8 mouse cellular contexts compared by ENCODE assay signal in the genomic region with DNA sequence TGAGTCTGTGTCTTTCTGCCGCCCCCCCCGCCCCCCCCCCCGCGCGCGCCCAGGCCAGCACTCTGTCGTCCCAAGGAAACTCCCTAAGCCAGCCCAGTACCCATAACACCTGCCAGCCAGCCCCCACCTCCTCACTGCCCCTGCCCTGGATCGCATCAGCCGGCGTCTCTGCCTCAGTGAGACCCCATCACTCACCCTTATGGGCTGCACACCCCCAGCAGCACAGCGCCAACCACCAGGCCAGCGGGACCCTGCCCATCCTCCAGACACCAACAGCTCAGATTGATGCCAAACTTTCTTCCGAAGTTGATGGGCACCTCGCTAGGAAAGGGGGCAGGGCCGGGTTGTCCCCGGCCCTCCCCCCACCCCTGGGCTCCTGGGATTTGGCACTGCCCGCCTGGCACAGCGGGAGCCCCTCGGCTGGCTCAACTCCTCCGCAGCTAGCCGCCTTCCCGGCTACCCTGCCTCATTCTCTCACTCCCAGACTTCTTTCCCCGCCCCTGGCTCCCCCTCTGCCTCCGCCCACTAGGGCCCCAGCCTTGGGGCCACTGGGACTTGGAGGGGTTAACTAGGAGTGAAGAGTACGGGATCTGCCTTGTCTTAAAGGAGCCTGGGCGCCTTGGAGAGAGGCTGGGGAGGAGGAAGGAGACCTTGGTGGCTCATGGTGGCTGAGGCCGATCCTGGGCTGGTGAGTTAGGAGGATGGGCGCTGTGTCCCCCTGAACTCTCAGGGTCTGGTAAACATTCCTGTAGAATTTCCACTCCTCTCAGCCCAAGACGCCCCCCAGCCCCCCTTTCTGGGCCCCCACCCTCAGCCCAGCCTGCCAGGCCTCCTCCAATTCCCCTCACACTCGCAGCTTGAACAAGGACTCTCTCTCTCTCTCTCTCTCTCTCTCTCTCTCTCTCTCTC. TPM values are rescaled to one million over a fixed set of nuclear protein-coding genes. Genes with fewer than 3 reads are reported as not detected.
DNase-seq lines count a peak whose midpoint lies in the region; ATAC-seq lines count a peak whose summit lies in the region.

A gene (minus strand): TSS at position 486 of the 909 bp plus-strand sequence.

- peaks cover 32% of the 10 kb centered on the region for H3K4me1 ChIP-seq in embryonic facial prominence, embryonic 13.5 days
- H3K4me1 ChIP-seq in intestine, embryonic 16.5 days (ENCODE audit: control insufficient read depth, insufficient read depth, low read length), result peaks cover 32% of the 10 kb centered on the region
- peaks cover 38% of the 10 kb centered on the region for H3K4me1 ChIP-seq in limb, embryonic 10.5 days
- peaks cover 29% of the 10 kb centered on the region for H3K4me1 ChIP-seq in midbrain, embryonic 10.5 days
- H3K4me1 ChIP-seq in stomach, embryonic 14.5 days (ENCODE audit: control insufficient read depth, insufficient read depth, low read length), result peaks cover 10% of the 10 kb centered on the region

- peaks cover 21% of the 10 kb centered on the region for H3K36me3 ChIP-seq in embryonic facial prominence, embryonic 13.5 days
- H3K36me3 ChIP-seq in intestine, embryonic 16.5 days (ENCODE audit: control insufficient read depth, insufficient read depth, low read length), result no peaks in the 10 kb centered on the region
- H3K36me3 ChIP-seq in limb, embryonic 10.5 days, result no peaks in the 10 kb centered on the region
- no peaks in the 10 kb centered on the region for H3K36me3 ChIP-seq in midbrain, embryonic 10.5 days
- H3K36me3 ChIP-seq in stomach, embryonic 14.5 days (ENCODE audit: control insufficient read depth, insufficient read depth, low read length), result peaks cover 3% of the 10 kb centered on the region; the same call in 1 of the 2 replicates

- peak within 1 kb of the TSS; percentile 84 for H3K4me2 ChIP-seq in embryonic facial prominence, embryonic 13.5 days
- H3K4me2 ChIP-seq in intestine, embryonic 16.5 days (ENCODE audit: low read depth, low read length), result peak within 1 kb of the TSS; percentile 68
- H3K4me2 ChIP-seq in stomach, embryonic 14.5 days (replicated peaks; ENCODE audit: low read depth, low read length), result peak within 1 kb of the TSS; percentile 69

- ATAC-seq in embryonic facial prominence, embryonic 13.5 days (ENCODE audit: insufficient number of reproducible peaks, insufficient read depth, low FRiP score, low TSS enrichment, low read depth), result peak; percentile 85
- ATAC-seq in intestine, embryonic 16.5 days, result peak; percentile 93
- peak; percentile 92 for ATAC-seq in stomach, embryonic 14.5 days (ENCODE audit: insufficient number of reproducible peaks, insufficient read depth, low FRiP score, low read depth)

- peak within 1 kb of the TSS; percentile 81 for H3K9ac ChIP-seq in embryonic facial prominence, embryonic 13.5 days
- H3K9ac ChIP-seq in intestine, embryonic 16.5 days (ENCODE audit: low read depth, low read length), result peak within 1 kb of the TSS; percentile 70
- peak within 1 kb of the TSS; percentile 48 for H3K9ac ChIP-seq in stomach, embryonic 14.5 days (replicated peaks; ENCODE audit: low read depth, low read length)

- no peaks in the 10 kb centered on the region for H3K9me3 ChIP-seq in embryonic facial prominence, embryonic 13.5 days
- H3K9me3 ChIP-seq in intestine, embryonic 16.5 days (ENCODE audit: control insufficient read depth, low read length), result no peaks in the 10 kb centered on the region
- H3K9me3 ChIP-seq in limb, embryonic 10.5 days (replicated peaks), result no peaks in the 10 kb centered on the region
- no peaks in the 10 kb centered on the region for H3K9me3 ChIP-seq in midbrain, embryonic 10.5 days (replicated peaks)
- H3K9me3 ChIP-seq in stomach, embryonic 14.5 days (ENCODE audit: control insufficient read depth, low read depth, low read length), result no peaks in the 10 kb centered on the region

- no peaks in the 10 kb centered on the region for H3K27me3 ChIP-seq in embryonic facial prominence, embryonic 13.5 days
- no peaks in the 10 kb centered on the region for H3K27me3 ChIP-seq in intestine, embryonic 16.5 days (replicated peaks; ENCODE audit: control insufficient read depth, insufficient read depth, low read length)
- H3K27me3 ChIP-seq in limb, embryonic 10.5 days (ENCODE audit: low read depth, poor library complexity, severe bottlenecking), result peaks cover 7% of the 10 kb centered on the region; the same call in 1 of the 2 replicates
- H3K27me3 ChIP-seq in midbrain, embryonic 10.5 days (ENCODE audit: low read depth, poor library complexity, severe bottlenecking), result peaks cover 12% of the 10 kb centered on the region
- H3K27me3 ChIP-seq in stomach, embryonic 14.5 days (ENCODE audit: control insufficient read depth, insufficient read depth, low read length), result no peaks in the 10 kb centered on the region

- DNase-seq in thymus, postnatal 0 days (ENCODE audit: low spot score), result no peak
- DNase-seq in thymus, postnatal 4 days, result no peak
- peak; percentile 99 for DNase-seq in heart, adult 11 months
- DNase-seq in limb, embryonic 10.5 days (ENCODE audit: low spot score), result peak; percentile 82
- peak; percentile 78 for DNase-seq in midbrain, embryonic 10.5 days (ENCODE audit: low spot score)

- peak within 1 kb of the TSS; percentile 90 for H3K27ac ChIP-seq in embryonic facial prominence, embryonic 13.5 days
- peak within 1 kb of the TSS; percentile 81 for H3K27ac ChIP-seq in intestine, embryonic 16.5 days (ENCODE audit: low read length)
- peak within 1 kb of the TSS; percentile 83 for H3K27ac ChIP-seq in limb, embryonic 10.5 days
- peak within 1 kb of the TSS; percentile 86 for H3K27ac ChIP-seq in midbrain, embryonic 10.5 days (replicated peaks)
- H3K27ac ChIP-seq in stomach, embryonic 14.5 days (ENCODE audit: low read length), result peak within 1 kb of the TSS; percentile 84

- WGBS in embryonic facial prominence, embryonic 13.5 days, result 1% methylated on average over 29 of the region's 30 CpGs
- under 1% methylated on average over 28 of the region's 30 CpGs for WGBS in intestine, embryonic 16.5 days
- WGBS in limb, embryonic 10.5 days, result 2% methylated on average over 29 of the region's 30 CpGs
- WGBS in midbrain, embryonic 10.5 days, result under 1% methylated on average over 29 of the region's 30 CpGs
- under 1% methylated on average over 27 of the region's 30 CpGs for WGBS in stomach, embryonic 14.5 days

- peak within 1 kb of the TSS; percentile 69 for H3K4me3 ChIP-seq in embryonic facial prominence, embryonic 13.5 days
- peak within 1 kb of the TSS; percentile 69 for H3K4me3 ChIP-seq in intestine, embryonic 16.5 days (ENCODE audit: low read length)
- peak within 1 kb of the TSS; percentile 68 for H3K4me3 ChIP-seq in limb, embryonic 10.5 days
- peak within 1 kb of the TSS; percentile 65 for H3K4me3 ChIP-seq in midbrain, embryonic 10.5 days
- peak within 1 kb of the TSS; percentile 65 for H3K4me3 ChIP-seq in stomach, embryonic 14.5 days (ENCODE audit: low read depth, low read length)

RNA-seq across cellular contexts. Expression of the gene that starts here (rescaled TPM):
- 26.9 and 29.4 TPM in 2 replicates for polyA plus RNA-seq in thymus, postnatal 0 days (2015; fragmentation: Nextera tagmentation; extraction: Ambion mirVana)
- 80.8 and 84.2 TPM in 2 replicates for polyA plus RNA-seq in embryonic facial prominence, embryonic 13.5 days (2015; fragmentation: Nextera tagmentation; extraction: Ambion mirVana)
- 48.8 and 58.1 TPM in 2 replicates for polyA plus RNA-seq in intestine, embryonic 16.5 days (2015; fragmentation: Nextera tagmentation; extraction: Ambion mirVana)
- polyA plus RNA-seq in limb, embryonic 10.5 days (2016; fragmentation: Nextera tagmentation; extraction: Ambion mirVana), result 19.4 and 28.1 TPM in 2 replicates
- 16.5 and 21.6 TPM in 2 replicates for polyA plus RNA-seq in midbrain, embryonic 10.5 days (2016; fragmentation: Nextera tagmentation; extraction: Ambion mirVana)
- 66.4 and 75.3 TPM in 2 replicates for polyA plus RNA-seq in stomach, embryonic 14.5 days (2014; fragmentation: Nextera tagmentation; extraction: Ambion mirVana)

Comparison
In these comparisons a context has a peak if more than half of its experiments do, and no peak if none do; other contexts are left out.
1. DNase-seq: peak in heart, adult 11 months (single experiment), limb, embryonic 10.5 days (single experiment) and midbrain, embryonic 10.5 days (single experiment); none in thymus, postnatal 0 days (single experiment) and thymus, postnatal 4 days (single experiment).
2. Peak in every context shown above with its lines, with median percentiles within 50 percentile points of each other: ATAC-seq, H3K27ac ChIP-seq, H3K4me2 ChIP-seq, H3K4me3 ChIP-seq and H3K9ac ChIP-seq.